Mouse (Mus musculus): Measurements from ENCODE around the gene Slc1a4.

DNA sequence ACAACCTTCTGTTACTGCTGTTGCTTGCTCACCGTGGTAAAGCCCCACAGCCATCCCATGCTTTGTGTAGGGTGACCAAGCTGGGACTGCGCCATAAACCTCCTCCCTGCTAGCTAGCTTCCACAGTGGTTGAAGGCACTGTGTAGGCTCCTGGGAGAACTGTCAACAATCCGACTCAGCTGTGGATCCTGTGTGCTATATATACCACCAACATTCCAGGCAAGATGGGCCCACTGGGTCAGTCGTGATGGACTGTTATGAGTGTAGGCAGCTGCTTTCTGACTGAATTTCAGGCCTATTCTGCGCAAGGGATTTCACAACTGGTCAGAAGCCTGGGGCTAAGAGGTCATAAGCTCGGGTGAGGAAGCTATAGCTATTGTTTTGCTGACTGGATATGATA, 32.6 kb downstream of the Slc1a4 start:
- TF ChIP-seq CTCF (IDR thresholded peaks at IDR 0.05; ENCODE audit: low read depth, low read length), result no peak
- TF ChIP-seq POLR2A (IDR thresholded peaks at IDR 0.05; ENCODE audit: extremely low read depth, insufficient read depth, low read length), result no peak
